Mouse (Mus musculus) lung, postnatal 25 days (tissue): ENCODE measurements at regions not wholly inside any gene's neighbourhood (a gene's known extent, or its start where the extent isn't known, plus 50 kb on each side); places are given as distances from the start of the nearest gene placed in this dataset.

Source experiments
- DNase-seq: peaks from one replicate; pipeline ENCODE4 v3.0.0; 2022; ENCODE audit warnings: low spot score

DNA sequence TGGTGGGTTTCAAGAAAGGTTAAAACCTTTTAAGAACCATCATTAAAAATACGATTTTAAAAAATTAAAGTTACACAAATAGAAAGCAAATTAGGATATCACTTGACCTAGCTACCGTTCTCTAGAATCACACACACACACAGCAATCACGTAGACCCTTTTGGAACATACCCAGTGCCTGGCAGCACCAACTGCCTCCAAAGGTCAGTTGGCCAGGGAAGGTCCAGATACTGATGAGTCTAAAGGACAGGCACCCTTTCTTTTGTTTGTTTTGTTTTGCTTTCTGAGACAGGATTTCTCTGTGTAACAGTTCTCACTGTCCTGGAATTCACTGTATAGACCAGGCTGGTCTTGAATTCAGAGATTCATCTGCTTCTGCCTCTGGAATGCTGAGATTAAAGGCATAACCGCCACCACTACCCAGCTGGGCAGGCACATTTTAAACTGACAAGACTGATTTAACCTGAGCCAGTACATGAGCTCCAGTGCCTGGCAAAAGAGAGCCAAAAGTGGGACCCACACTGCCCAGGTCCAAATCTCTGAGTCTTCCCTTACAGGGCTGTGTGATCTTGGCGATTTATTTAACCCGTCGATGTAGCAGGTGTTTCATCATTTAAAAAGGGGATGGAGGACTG lies 353.0 kb downstream of the Pmp22 start:
- DNase-seq: no peak

DNA sequence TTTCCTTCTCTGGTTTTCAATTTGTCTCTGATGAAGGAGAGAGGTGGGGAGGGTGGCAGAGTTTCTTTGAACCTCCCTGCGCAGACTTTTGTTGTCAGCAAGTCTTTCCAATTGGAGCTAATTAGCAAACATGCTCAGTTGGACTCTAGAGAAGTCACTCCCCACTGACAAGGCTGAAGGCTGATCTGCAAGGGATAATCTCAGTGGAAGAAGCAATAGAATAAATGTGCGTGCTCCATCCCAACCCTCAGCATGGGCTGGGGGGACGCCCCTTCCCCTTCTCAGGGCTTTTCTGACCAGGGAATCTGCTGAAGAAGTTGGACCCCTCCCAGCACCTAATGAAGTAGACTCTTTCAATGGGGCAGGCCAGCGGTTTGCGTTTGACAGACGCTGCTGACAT lies 353.8 kb downstream of the Pmp22 start:
- DNase-seq: no peak

GRCm38 (mm10) chr11:63487203-63487602 lies 358.4 kb downstream of the Pmp22 start:
- no peak for DNase-seq

DNA sequence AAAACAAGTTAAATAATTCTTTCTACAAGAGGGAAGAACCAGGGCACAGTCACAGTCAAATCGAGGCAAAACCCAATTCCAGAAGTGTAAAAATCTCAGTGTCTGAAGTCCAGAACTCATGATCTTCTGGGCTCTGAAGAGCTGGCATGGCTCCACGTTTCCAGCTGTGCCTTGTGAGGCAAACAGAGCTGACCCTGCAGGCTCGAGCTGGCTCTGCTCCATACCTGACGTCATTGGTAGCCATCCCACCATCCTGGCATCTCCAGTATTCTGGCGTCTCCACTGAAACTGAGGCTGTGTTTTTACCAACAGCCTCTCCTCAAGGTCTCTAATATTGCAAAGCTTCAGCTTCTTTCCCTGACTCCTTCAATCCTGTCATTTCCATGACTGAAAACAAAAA lies 373.4 kb downstream of the Pmp22 start:
- DNase-seq: no peak

- DNase-seq: no peak
Observed at GRCm38 (mm10) chr11:63507387-63507786, 378.6 kb downstream of the Pmp22 start.

GRCm38 (mm10) chr11:63508727-63509126 lies 379.9 kb downstream of the Pmp22 start:
- DNase-seq: no peak

DNA sequence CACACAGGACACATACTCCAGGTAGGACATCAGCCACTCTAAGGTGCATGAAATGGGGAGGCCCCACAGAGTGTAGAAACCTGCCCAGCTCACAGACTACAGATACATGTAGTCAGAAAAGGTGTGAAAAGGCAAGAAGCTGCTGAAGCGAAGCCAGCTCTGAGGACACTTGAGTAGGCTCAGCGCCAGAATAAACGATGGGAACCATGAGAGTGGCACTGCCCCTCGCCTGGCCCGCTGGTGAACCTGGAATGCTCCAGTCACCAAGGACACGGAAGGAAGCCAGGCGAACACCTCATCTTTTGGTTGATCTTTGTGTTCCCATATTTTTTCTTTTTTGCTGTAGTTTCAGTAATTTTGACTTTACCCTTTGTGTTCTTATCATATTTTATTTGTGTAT lies 381.8 kb downstream of the Pmp22 start:
- no peak for DNase-seq

GRCm38 (mm10) chr11:63514615-63515014 lies 385.8 kb downstream of the Pmp22 start:
- DNase-seq: no peak

DNA sequence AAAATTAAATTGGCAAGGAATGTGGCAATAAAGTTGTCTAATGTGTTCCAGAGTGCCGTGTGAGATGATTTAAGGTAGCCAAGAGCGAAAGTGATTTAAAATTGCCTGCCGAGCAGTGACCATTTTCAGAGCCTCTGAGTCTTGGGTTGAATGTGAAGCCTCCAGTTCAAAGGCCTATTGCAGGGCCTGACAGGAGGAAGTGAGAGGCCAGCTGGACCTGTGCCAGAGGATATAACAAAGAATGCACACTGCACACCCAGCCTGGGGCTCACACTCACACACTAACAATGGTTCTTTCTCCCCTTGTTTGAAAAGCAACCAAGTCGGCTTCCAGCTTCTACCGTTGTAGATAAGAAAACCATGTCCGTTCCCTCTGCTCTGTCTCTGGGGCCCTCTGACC lies 390.1 kb downstream of the Pmp22 start:
- DNase-seq: no peak

DNA sequence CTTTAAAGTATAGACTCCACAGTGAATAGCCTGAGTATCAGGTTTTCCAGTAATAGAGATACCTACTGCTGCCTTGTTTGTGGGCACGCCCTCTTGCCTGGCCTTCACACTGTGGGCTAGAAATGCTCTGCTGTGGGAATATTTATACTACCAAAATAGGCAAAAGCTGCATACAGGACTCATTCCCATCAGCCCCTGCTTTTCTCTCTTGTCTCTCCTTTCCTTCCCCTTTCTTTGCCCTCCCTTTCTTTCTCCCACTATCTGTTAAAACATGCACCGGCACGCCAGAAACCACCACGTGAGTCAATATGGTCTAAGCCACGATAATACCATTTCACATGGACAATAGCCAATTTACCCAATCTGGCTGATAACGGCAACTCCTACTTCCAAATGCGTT lies 395.5 kb downstream of the Pmp22 start:
- DNase-seq: no peak

- no peak for DNase-seq
Observed at GRCm38 (mm10) chr11:63525431-63525830, 396.6 kb downstream of the Pmp22 start.

DNA sequence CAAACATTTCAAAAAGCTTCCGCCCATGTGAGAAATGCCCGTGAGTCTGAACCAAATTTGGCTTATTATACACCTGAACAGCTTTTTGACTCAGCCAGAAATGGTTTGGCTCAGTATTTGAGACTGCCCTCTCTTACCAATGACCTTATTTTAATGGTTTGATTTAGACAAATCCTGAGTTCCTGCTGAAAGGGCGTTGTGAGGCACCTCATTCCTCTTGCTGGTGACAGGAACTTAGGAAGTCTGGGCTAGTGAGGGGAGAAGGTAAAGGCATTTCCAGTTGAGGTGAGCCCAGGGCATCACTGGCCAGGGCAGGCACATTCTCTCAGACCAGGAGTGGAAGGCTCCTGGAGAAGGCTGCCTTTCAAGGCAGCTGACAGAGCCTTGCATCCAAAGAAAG lies 396.1 kb downstream of the Hs3st3b1 start:
- DNase-seq: no peak

GRCm38 (mm10) chr11:63532752-63533151 lies 389.3 kb downstream of the Hs3st3b1 start:
- DNase-seq: no peak

GRCm38 (mm10) chr11:63533555-63534200 lies 388.4 kb downstream of the Hs3st3b1 start:
- no peak for DNase-seq

DNA sequence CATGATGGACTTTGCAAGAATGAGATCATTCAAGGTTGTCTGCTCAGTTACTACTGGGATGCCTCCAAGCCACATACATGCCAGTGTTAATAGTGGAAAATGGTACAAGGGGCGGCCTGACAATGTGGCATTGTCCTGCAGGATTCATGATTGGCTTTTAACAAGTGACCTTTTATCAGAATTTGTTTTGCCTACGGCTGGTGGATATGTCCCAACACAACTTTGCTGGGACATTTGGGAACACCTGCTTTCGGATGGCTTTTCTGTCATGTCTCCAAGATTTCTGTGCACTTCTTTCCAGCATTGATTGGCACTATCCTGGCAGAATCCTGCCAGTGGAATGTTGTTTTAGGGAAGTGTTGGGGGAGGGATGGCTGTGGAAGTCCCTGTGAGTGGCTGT lies 384.4 kb downstream of the Hs3st3b1 start:
- DNase-seq: no peak

DNA sequence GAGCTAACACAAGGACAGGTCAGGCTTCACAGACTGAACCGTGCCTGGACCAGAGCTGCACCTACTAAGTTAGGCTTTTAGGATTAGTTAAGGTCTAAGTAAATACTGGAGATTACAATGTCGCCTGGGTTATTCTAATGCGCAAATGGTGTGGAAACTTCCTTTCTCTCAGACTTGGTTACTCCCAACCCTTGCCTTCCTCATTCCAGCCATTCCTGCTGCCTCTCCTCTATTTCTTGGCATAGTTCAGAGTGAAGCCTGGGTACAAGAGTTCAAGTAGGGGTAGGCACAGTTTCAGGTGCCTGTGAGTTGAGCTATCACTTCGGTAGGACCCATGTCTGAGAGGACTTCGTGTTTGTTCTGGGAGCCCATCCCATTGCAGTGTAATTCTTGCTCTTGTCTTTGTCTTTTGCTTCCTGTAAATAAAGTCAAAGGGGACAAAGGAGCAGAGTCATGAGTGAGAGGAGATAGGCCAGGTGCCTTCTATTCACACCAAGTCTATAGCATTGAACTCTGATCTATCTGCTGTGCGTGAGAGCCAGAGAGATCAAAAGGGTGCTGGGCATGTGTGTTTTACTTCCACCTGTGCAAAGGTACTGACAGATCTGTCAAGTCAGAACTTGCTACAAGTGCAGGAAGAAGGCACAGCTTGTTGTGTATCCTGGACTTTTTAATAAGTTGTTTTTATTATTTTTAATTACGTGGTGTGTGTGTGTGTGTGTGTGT lies 378.0 kb downstream of the Hs3st3b1 start:
- DNase-seq: peak; percentile 68

GRCm38 (mm10) chr11:63545516-63545915 lies 376.6 kb downstream of the Hs3st3b1 start:
- no peak for DNase-seq

GRCm38 (mm10) chr11:63560466-63560865 lies 361.6 kb downstream of the Hs3st3b1 start:
- DNase-seq: no peak

GRCm38 (mm10) chr11:63562696-63563095 lies 359.4 kb downstream of the Hs3st3b1 start:
- DNase-seq: no peak

- peak; percentile 18 for DNase-seq
Observed at GRCm38 (mm10) chr11:63565471-63566232, 356.4 kb downstream of the Hs3st3b1 start.

DNA sequence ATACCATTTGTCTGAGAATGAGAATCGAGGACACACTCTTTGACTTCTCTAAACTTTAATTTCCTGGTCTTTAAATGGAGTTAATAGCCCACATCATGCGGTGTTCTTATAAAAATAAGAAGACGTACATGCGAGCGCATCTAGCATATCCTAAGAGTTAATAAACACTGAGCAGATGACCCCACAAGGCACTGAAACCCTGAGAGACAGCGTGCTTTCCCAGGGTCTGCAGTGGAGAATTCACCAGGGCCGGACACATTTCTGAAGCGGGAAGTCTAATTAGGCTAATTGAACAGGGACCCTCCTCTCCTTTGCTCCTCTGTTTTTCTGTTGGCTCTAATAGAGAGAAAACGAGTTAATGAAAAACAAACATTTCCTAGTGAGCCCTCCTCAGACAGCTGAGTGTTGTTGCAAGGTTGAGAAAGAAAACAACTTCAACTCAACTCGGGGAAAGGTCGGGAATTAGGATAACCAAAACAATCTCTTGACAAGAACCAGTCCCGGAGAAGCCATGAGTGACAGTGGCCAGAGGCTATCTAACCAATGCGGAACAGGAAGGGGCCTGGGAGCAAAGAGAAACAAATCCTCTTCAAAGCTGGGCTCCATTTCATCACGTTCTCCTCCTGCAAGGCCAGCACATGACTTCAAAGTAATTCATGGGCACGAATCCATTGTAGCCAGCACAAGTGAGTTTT lies 352.2 kb downstream of the Hs3st3b1 start:
- DNase-seq: no peak

GRCm38 (mm10) chr11:63570646-63571045 lies 351.4 kb downstream of the Hs3st3b1 start:
- DNase-seq: no peak
